Mouse (Mus musculus): ENCODE data around the gene Pitpnm2.

Pitpnm2 gene

DNA sequence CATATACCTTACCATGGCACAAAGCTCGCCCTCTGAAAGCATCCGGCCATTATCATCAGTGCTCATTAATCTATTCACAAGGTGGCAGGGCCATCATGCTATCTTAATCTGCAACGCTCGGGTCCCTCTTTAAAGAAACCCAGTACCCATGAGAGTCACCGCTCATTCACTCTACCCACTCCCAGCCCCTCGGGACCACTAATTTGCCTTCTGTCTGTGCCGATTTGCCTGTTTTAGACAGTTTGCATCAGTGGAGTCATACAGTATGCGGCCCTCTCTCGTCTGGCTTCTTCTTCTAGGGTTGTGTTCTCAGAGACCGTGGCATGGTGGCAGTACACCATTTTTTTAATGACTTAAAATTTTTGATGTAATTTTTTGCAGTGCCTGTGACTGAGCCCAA is 30.1 kb downstream of the Pitpnm2 start:
- no peak for DNase-seq

DNA sequence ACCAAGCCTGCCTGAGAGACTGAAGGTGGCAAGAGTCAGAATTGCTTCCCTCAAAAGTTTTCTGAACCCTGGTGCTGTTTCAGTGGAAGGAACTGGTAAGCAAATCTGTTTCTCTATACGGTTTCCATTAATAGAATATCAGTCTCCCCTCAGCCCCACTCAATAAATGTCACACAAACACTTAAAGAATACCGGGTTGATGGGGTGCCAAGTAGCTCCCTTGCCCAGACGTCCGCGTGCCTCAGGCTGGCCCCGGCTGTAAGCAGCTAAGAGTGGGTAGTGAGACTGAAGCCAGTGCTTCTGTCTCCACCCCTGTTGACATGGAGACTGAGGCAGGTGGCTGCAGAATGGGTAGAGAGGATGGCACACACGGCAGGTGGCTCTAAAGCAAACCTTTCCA is 30.6 kb downstream of the Pitpnm2 start:
- DNase-seq = no peak

DNA sequence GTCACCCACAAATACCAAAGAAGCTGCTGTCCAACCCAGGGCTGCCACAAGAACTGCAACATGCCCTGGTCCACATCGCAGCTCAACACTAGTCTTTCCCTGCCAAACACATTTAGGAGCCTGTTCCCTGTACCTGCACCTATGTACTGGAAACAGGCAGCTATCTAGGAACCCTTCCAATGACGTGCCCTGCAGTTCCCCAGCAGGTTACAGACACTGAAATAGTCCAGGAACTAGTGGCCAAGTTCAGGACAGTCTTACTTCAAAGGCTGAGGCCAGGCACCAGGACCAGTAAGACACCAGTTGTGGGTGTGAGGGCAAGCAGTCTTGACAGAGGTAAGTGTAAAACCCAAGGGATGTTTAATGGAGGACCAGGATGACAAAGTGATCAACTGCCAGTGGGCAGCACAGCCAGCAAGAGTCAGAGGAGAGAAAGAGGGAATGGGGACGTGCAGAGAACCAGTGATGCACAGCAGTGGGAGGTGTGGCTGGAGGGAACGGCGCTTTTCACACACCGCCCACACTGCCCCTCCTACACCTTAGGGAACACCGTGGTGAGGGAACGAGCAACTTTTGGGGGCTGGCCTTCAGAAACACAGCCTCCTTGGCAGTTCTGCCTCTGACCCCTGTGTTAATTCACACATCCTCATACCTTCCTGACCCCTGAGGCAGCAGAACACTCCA is 31.9 kb downstream of the Pitpnm2 start:
- peak; percentile 9 for DNase-seq

DNA sequence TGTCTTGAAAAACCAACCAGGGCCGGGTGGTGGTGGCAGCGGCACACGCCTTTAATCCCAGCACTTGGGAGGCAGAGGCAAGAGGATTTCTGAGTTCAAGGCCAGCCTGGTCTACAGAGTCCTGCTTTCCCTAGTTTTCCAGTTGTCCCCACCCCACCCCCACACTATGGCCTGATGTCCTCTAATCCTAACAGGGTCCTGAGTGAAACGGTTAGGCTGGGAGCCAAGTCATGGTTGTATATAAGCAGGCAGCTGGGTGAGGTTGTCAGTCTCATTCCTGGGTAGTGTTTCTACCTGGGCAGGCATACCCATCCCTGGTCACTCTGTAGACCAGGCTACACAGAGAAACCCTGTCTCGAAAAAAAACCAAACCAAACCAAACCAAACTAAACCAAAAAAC is 32.5 kb downstream of the Pitpnm2 start:
- peak; percentile 20 for DNase-seq

DNA sequence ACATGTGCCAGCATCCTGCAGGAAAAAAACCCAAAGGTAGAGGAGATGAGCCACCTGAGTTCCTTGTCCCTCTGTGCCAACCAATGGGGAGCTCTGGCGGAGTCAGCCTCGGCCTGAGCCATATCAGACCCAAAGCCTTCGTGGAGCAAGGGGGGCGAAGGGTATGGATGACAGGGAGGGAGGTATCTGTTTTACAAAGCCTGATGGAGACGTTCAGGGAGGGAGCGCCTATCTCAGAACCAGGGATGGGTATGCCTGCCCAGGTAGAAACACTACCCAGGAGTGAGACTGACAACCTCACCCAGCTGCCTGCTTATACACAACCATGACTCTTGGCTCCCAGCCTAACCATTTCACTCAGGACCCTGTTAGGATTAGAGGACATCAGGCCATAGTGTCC is 33.2 kb downstream of the Pitpnm2 start:
- no peak for DNase-seq

DNA sequence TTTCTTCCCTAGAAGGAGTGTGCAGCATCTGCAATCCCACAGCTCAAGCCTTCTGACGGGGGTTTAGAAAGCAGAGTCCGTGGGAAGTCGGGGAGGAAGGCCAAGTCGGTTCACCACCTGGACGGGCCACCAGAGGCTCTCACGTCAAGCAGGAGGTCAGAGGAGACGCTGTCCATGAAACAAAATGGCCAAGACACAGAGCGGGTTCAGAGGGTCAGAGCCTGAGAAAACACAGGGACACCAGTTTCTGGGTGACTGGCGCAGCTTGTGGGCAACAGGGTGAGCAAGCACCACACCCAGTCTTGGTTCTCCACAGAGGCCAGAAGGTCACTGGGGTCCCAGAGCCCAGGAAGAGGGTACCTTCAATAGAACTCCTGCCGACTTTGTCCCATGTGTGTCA is 33.9 kb downstream of the Pitpnm2 start:
- peak; percentile 24 for DNase-seq

DNA sequence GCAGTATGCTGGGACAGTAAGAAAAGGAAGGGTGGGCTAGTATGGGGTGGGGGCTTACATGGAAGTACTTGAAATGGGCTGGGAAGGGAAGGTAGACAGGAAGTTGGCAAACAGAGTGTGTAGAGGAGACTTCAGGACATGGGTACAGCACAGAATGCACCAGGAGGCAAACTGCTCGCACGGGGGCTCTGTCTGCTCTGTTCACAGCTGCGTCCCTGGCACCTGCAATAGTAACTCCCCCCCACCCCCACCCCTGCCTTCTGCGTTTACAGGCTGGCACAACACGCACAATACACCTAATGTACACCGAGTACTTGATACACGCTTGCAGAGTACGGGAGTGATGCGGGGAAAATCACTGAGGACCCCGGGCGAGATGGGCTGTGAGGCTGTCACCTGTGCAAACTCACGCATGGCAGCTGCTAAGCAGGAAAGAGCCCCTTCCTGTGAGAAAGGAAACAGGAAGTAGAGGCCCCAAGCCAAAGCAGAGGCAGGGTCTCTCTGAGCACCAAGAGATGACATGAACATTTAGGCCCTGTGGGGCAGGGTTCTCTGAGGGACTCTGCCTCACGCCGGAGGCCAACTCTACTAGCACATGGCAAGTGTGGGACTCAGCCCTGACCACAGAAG is 34.9 kb downstream of the Pitpnm2 start:
- DNase-seq = peak; percentile 40

DNA sequence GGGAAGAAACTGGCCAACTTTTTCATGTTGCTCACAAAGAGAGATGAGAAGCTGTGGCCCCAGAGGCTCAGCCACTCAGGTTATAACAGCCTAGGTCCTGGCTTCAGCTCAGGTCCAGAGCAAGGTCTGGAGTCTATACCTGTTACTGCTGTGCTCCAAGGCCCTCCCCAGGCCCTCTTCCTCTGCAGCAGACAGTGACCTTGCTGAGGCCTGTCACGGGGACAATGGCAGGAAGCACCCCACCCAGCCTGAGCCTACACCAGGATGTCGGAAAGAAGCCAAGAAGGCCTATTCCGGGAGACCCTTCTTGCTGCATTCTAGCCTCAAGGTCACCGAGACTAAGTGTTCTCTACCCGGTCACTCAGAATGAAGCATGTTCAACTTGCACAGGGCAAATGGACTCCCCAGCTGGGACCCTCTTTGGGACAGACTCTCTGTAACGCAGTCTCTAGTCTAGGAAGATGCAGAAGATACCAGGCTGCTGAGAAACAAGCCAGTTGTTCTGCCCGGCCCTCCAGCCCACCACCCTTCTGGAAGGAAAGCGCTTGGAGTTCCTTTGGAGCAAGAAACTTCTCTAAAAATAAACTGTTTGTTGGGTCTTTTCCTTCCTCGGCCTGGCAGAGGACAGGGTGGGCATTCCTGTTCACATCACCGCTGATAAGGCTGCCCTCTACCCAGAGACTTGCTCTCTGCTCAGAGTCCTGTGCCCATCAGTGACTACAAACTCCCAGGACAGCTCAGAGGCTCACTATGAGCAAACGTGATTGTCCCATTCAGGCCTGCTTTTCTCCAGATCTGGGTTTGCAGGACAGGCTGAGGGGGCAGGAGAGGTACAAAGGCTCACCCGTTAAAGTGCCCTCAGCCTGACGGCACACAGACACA is 35.7 kb downstream of the Pitpnm2 start:
- DNase-seq = peak; percentile 77

DNA sequence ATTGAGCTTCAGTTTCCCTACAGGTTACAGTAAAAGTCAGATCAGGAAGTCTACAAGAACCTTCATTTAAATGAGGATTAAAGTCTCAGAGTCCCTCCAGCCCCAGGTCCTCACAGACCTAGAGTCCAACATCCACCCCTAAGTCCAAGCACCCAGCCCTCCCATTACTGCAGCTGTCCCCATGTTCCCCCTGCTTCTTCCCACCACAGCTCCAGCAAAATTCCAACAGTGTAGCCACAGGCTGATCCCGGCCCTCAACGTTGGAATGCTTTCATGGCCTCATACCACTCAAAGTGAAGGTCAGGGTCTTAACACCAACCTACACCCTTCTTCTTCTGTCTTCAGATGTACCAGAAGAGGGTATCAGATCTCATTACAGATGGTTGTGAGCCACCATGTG is 37.9 kb downstream of the Pitpnm2 start:
- DNase-seq = no peak

DNA sequence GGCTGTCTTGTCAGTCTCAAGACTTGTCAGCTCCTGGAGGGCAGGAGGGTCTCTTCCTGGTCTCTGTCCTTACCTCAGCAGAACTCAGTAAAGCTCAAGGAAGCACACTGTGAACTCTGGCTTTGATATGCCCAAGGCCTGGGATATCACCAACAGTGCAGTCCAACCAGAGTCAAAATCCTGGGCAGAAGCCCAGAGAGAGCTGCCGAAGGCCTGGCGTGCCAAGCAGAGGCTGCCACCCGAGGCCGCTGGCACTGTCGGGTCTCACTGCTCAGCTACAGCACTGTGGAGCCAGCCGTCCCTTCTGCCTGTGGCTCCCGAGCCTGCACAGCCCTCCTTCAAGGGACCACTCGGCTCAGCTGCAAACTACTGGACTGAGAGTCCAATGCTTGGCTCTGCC is 38.3 kb downstream of the Pitpnm2 start:
- DNase-seq = peak; percentile 36

DNA sequence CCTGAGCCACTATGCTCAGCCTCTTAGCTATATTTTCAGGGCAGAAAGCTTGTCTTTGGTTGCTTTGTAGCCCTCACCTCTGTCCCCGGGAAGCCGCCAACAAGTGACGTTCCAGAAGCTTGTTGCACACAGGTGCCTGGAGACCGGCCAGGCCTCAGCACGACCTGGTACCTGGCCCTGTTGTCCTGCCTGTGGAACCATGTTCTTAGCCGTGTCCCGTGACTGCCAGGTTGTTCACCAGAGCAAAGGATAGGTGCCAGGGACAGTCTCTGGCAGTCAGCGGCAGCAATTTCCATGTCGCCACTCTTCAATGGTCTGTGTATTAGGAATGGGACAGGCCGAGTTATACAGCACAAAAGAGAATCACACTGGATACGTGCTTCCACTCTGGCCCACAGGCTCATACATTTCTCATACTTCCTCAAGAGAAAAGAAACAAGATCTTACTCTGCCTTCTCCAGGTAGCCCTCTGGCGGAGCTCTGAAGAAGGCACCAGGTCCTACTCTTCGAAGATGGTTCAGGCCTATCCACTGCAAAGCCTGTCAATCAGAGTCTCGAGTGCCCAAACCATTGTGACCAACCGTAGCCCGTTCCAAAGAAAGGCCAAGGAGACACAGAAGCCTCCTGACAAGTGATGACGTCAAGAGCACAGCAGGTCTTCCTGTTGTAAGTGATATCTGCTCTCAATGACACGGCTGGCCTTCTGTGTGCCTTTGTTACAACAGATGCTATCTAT is 39.1 kb downstream of the Pitpnm2 start:
- DNase-seq = no peak

DNA sequence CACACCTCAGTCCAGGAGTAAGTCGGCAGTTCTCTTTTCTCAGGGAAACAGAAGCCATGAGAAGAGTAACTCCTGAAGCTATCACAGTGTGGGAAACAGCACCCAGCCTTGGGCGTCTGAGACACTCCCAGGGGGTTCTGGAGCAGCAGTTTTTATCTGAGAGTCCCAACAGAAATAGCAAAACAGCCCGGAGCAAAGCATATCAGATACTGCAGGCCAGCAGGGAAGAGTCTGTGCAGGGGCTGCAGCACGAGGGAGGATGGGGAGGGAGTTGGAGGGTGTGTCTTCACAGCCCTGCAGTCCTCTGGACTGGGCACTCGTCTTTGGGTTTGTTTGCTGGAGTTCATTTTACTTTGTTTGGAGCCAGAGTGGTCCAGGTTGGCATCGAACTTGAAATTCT is 39.7 kb downstream of the Pitpnm2 start:
- DNase-seq = no peak

DNA sequence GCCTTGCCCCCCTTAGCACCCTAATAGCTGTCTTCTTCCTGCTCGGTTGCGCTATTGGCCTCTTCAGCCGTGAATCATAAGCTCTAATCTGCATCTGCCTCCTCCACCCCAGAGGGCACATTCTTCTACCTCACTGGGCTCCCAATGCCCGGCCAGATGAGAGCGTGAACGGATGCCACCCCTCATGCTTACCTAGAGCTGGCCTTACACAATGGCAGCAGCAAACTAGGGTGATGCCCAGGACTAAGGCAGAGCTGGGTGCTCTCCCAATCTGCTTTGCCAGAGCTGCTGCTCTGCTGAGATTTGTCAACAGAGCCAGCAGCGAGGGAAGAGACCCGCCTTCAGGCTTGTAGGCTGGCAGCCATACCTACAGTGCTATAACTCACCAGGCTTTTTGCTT is 41.5 kb downstream of the Pitpnm2 start:
- no peak for DNase-seq

DNA sequence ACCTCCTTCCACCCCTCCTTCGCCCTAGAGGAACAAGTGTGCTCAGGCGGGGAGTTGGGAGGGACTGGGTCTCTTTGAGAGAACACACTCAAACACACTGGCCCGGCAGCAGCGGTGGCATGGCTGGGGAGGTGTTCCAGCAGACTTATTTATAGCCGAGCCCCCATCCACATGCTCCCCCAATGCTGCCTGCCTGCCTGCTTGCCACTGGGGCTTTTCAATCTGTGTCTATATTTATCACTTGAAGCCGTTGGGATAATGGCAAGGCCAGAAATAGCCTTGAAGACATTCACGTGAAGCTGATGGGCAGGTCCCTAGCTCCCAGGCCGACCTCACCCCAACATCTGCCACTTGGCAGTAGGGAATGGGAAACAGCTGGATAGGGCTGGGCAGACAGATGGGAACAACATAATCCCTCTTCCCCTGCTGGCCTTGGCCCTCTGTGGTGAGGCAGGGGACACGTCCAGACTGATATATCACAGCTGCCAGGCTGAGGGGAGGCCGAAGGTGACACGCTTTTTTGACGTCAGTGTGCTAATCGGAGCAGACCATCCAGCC is 43.0 kb downstream of the Pitpnm2 start:
- DNase-seq = peak; percentile 70

DNA sequence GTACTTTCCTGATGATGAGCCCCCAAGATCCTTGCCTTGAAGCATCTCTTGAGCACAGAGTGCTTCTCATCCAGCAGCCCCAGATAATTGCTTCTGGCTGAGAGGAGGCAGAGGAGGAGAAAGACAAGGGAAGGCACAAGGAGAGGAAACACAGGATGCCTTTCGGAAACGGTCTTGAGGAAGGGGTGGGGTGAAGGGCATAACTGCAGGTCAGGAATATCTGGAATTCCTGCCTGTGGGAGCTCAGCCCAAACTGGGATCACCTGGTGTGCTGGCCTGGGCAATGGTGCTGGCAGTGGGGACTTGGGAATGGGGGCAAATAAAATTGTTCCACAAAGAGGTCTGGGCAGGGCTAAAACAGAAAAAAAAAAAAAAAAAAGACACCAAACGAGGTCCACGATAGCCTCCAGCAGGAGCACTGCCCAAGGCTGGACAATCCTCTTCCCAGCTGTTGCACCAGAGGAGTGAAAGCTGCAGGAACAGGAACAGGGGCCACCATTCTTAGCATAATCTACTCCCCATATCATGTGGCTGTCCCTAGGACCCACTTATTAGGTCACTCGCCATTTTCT is 43.7 kb downstream of the Pitpnm2 start:
- no peak for DNase-seq

DNA sequence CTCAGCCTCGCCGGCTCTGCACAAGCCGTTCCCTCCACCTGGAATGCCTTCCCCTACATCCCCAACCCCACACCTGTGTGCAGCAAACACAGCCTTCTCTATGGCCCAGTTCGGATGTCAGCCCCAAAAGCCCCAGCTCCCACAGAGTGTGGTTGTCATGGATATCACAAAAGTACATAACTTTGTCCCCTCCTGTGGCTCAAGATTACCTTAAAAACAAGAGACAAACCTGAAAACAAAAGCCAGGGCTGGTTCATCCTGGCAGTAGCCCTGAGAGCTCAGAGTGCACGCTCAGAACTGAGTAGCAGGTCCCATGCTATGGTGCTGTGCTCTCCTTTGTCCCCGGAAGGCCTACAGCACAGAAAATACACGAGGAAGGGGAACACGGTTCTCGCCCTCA is 44.3 kb downstream of the Pitpnm2 start:
- DNase-seq = no peak

DNA sequence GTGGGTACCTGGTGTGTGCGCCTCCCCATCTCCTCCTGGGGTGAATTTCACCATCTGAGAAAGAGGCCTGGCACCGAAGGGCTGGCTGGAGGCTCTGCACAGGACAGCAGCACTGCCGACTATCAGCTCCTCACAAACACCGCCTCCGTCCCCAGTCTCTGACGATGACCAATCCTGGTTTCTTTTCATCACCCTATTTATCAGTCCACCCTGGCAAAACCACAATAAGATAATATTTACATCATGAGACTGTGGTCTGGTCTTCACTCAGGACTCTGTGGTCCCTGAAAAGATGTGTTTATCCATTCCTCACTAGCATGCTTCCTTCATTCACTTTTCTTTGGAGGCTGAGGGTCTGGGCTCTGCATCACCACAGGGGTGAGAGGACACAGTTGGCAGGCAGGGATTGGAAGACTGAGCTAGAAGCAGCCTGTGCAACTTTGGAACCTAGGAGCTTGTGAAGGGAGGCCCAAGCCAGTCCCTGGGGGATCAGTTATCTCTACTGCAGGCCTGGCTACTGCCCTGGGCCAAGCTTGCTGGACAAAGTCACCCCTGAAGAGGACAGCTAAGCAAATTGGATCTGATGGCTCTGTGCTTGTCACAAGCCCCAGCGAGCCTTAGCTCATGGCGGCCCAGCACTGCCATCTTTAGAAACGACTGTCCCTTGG is 45.3 kb downstream of the Pitpnm2 start:
- DNase-seq = no peak

DNA sequence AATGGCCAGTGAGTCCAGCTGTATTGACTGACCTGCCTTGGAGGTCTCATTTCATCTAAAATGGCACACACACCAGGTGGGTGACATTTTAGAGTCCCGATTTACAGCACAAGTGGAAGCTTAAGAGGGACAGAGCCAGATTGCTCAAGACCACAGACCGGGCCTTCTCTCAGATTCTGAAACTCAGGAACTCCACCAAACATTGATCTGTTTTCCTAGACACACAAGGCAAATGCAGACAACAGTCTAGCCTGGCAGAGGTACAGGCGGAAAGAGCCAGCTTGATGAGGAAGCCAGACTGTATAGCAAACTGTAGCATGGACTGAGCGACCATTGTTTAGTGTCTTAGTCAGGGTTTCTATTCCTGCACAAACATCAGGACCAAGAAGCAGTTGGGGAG is 46.3 kb downstream of the Pitpnm2 start:
- DNase-seq = no peak

DNA sequence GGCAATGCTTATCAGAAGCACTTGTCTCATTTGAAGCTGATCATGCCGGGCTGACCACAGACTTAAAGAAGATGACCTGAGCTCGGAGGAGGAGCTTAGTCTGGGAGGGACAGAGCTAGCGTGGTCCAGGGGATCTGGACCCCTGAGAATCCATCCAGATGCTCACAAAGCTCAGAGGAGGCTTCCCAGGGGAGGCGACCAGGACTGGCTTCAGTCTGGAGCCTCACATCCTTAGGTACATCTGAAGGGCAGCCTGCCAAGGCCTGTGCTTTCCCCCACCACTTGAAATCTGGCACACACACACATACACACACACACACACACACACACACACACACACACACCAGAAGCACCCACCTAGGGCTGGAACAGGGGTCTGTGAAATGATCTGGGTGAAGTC is 47.5 kb downstream of the Pitpnm2 start:
- no peak for DNase-seq

DNA sequence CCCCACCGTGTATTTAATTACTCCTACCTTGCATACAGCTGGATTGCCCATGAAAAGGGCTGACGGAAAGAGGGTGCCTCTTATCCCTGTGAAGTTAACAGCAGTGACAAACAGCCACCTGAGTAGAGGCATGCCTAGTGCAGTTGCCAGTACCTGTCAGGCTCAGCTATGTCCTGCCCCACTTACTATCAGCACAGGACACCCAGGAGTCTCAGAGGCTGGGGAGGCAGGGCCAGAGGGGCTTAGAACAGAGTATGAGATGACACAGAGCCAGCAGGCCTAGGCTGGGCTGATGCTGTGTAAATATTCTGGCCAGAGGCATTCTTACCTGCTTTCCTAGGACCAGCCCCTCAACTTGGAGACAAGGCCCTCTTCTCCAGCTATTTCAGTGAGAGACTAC is 48.0 kb downstream of the Pitpnm2 start:
- DNase-seq = no peak

DNA sequence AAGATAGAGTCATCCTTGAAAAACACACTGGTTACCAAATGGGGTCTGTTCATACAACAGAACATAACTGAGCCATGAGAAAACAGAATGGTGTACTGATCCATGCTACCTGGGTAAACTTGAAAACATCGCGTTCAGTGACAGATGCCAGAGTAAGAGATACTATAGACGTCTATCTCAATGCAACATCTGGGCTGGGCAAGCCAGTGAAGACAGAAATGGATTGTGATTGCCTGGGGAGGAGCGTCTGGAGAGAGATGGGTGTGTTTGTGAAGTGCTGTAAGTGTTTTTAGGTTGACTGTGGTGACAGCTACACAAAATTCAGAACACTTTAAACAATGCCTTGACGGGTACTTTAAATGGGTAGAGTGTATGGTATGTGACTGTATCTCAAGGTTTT is 48.7 kb downstream of the Pitpnm2 start:
- DNase-seq = no peak

DNA sequence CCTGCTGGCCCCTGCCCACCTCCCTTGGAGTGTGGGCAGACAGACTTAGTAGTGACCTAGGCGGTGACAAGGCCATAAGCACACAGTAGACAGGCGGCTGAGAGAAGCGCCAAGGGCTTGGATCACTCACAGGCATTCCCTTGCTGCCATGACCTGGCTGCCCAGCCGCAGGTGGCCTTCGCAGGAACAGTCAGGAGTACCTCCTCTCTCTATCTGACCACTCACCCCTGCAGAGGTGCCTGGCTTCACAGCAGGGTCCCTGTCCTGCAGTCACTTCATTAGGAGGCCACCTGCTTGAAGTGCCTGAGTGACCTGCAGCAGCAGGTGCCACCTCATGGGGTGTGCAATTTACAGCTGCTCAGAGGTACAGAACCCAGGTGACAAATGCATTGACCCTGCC is 50.4 kb downstream of the Pitpnm2 start:
- no peak for DNase-seq
